Mouse (Mus musculus) cortical plate, adult 2 months (tissue): Measurements from ENCODE around the gene Adarb1.

ENCODE experiments used
- CTCF ChIP-seq: fragments of 200-500 bp; IDR thresholded peaks from 2 replicates; pipeline ENCODE4 v1.5.1; 2011; ENCODE audit warnings: mild to moderate bottlenecking, control low read depth, low read length; ENCODE audit not compliant: insufficient read depth; ENCODE audit errors: extremely low read depth
- POLR2A ChIP-seq: fragments of 200-500 bp; IDR thresholded peaks from 2 replicates; pipeline ENCODE4 v1.6.1; 2011; ENCODE audit warnings: mild to moderate bottlenecking, low read length, control low read depth; ENCODE audit not compliant: insufficient read depth; ENCODE audit errors: extremely low read depth

GRCm38 (mm10) chr10:77339871-77340341 lies 78.2 kb downstream of the Adarb1 start:
- TF ChIP-seq CTCF: peak; percentile 37; the same call in 1 of the 2 replicates
- TF ChIP-seq POLR2A: no peak
